Mouse (Mus musculus) layer of hippocampus, adult 2 months (tissue): ENCODE results near the gene Arl14. TPM values are rescaled to one million over a fixed set of nuclear protein-coding genes. Genes with fewer than 3 reads are reported as not detected.

Experiments
- DNase-seq, 2 experiments: peaks; one replicate each; pipeline ENCODE4 v3.0.0; 2022; ENCODE audit warnings: low spot score in 2 of 2
- H3K27ac ChIP-seq: fragments of 200-600 bp; 2 replicates; pipeline ENCODE4 v1.8.1; 2022
- H3K4me3 ChIP-seq: fragments of 200-600 bp; 2 replicates; pipeline ENCODE4 v1.8.1; 2022; ENCODE audit warnings: mild to moderate bottlenecking
- CTCF ChIP-seq: fragments of 200-600 bp; conservative IDR thresholded peaks from 2 replicates; pipeline ENCODE4 v1.8.1; 2022; ENCODE audit warnings: antibody characterized with exemption, mild to moderate bottlenecking, moderate library complexity
- total RNA-seq, 2 experiments: library from RNA; stranded (reverse); gene quantifications; 2 replicates each; pipeline ENCODE4 v1.2.3; 2021

Gene Arl14
- total RNA-seq, 2 experiments from 2014 or later = not detected

DNA sequence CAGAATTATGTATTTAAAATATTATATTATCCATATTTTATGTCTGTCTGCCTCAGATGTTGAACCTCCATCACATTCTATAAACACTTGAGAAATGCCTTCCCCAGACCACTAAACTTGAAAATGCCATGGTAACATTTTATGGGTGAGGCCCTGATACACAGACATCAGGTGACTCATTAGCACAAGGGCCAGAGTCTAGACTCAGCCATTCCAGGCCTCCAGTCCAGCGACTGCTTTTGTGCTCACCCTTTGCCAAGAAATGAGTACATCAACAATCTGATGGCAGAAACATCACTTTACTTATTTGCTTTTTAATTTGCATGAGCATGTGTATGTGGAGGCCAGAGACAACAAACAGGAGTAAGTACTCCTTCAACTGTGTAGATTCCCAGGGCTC lies 22.0 kb upstream of the Arl14 start:
- Histone ChIP-seq H3K27ac (no peak overlapping the region), H3K4me3 (no peak overlapping the region)
- TF ChIP-seq CTCF = no peak
- no peak for DNase-seq

- TF ChIP-seq CTCF = no peak
These were observed 21.0 kb upstream of the Arl14 start for GRCm38 (mm10) chr3:69201206-69201605.

DNA sequence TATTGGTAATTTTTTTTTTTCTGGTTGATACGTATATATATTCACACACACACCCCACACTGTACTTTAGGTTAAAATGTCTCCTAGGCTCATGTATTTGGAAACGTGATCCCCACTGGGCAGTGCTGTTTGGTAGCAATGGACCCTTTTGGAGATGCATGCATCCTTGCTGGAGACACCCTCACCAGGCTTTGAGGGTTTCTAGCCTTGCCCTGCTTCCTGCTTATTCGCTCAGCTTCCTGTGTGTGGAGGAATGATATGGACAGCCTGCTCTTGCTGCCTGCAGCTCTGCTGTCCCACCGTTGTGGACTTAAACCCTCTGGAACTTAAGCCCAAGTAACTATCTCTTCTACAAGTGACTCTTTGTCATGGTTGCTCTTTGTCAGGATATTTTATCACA lies 19.3 kb upstream of the Arl14 start:
- H3K27ac ChIP-seq = no peak overlapping the region
- DNase-seq = no peak
- TF ChIP-seq CTCF = no peak
- H3K4me3 ChIP-seq = no peak overlapping the region

More at GRCm38 (mm10) chr3:69201206-69201605, 21.0 kb upstream of the Arl14 start:
- no peak overlapping the region for H3K27ac ChIP-seq
- no peak for DNase-seq
- no peak overlapping the region for H3K4me3 ChIP-seq

DNA sequence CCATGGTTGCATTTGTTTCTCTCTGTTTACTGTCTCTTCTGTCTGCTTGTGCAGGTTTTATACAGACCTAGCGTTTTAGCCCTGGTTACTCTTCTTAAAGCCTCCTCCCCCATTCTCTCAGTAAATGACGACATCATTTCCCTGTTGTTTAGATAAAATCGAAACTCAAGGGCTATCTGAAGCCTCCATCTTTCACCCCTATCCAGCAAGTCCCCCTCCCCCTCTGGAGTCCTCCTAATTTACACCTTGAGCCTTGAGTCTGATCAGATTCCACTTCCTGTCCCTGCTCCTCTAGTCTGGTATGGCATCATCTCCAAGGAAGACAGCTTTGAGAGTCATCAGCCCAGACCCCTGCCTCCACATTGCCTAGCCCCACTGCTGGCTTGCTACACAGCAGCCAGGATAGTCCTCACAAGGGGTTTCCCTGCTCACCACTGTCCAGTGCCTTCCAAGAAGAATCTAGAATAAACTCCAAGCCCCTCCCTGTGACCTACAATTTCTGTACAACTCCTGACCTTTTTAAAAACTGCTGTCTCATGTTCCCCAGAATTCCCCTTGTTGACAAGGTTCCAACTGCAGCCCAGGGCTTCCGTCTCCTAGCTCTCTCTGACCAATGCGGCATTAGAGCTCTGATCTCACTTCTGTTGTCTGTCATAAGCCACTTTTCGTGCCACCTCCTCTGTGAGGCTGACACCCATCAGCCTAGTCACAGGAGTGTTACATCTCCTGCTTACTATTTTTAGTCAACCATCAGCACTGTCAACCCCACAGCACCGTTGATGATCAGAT lies 16.8 kb upstream of the Arl14 start:
- no peak for DNase-seq
- H3K27ac ChIP-seq = no peak overlapping the region
- TF ChIP-seq CTCF = no peak
- no peak overlapping the region for H3K4me3 ChIP-seq

DNA sequence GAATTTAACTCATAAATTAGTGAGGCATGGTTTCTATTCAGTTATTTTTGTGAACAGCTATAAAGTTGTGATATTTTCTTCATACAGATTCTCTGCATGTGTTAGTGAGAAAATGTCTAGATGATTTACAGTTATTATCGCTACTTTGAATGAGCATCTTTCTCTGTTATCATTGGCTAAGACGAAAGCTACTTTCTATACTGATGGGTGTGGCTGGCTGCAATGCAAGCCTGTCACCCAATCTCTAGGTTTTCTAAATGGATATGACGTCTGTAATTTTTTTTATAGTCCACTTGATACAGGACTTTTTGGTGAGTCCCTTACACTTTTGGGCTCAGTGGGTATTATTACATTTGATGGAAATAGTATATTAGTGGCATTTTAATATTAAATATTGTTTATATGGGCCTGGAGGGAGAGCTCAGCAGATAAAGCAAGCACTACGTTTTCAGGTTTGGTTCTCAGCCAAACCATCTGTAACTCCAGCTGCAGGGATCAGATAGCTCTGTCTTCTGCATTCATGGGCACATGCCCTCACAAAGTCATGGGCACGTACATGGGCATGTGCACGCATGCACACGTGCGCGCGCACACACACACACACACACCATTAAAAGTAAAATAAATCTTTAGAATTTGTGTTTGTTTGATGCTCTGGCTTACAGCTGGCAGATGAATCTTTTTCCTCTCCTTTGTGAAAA lies 15.9 kb upstream of the Arl14 start:
- no peak for TF ChIP-seq CTCF
- DNase-seq = no peak
- H3K4me3 ChIP-seq = no peak overlapping the region
- no peak overlapping the region for H3K27ac ChIP-seq

DNA sequence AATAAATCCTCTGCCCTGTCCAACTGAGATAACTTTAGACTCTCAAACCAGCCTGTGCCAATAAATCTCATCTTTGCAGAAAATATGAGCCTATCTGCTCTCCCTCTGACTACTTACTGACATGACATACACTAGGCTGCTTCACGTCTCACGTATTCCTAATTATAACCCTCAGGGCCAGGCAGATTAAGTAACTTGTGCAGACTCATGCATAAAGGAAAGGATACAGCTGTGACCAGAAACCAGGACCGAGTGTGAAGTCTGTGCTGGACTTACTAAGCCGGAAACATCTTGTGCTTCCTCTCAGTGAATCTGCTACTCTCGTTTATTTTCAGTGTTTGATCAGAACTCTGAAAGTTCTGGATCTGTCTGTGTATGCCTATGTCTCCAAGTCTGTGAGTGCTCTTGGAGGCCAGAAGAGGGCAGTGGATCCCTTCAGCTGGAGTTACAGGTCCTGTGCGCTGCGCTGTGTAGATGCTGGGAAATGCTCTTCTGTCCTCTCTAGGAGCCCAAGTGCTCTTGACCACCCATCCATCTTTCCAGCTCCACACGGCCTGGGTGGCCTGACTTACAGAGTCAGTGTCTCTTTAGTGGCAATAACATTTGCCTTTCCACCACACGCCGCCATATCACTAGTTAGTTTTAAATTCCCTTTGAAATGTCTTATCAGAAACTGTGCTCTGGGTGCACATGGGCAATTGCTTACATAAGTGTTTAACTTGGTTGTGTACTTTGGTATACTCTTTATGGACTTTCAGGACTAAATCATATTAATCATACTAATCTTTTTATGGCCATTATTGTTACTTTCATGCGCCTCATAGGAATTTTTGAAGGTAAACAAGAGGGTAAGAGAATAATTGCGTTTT lies 13.5 kb upstream of the Arl14 start:
- no peak overlapping the region for H3K4me3 ChIP-seq
- no peak overlapping the region for H3K27ac ChIP-seq
- no peak for DNase-seq
- TF ChIP-seq CTCF = peak; percentile 64

DNA sequence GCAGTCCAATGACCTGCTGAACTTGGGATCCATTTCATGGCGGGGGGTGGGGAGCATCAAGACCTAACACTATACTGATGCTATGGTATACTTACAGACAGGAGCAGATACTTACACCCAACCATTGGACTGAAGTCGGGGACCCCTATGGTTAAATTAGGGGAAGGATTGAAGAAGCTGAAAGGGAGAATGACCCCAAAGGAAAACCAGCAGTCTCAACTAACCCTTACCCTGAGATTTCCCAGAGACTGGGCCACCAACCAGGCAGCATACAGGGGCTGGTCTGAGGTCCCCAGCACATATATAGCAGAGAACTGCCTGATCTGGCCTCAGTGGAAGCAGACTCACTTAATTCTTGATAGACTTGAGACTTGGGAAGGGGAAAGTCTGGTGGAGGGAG lies 10.0 kb upstream of the Arl14 start:
- no peak for DNase-seq
- Histone ChIP-seq H3K27ac (no peak overlapping the region), H3K4me3 (no peak overlapping the region)
- no peak for TF ChIP-seq CTCF

DNA sequence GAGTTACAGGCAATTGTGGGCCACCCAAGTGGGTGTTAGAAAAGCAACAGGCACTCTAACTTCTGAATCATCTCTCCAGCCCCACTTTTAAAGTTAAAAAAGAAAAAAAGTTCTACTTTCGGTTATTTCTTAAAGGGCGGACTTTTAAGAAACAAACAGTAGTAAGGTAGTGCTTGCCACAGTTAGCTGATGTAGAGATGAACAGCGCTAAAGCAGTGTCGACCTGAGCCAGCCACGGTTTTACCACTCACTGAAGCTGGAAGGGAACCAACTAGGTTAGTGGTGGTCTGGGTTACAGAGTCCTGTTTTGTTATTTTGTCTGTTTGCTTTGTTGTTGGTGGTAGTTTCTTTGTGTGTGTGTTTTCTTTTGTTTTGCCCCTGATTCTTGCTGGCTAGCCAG lies 8.8 kb upstream of the Arl14 start:
- TF ChIP-seq CTCF = no peak
- Histone ChIP-seq H3K27ac (no peak overlapping the region), H3K4me3 (no peak overlapping the region)
- no peak for DNase-seq

GRCm38 (mm10) chr3:69214566-69214965 lies 7.7 kb upstream of the Arl14 start:
- no peak for TF ChIP-seq CTCF
- Histone ChIP-seq H3K27ac (no peak overlapping the region), H3K4me3 (no peak overlapping the region)
- DNase-seq = no peak

DNA sequence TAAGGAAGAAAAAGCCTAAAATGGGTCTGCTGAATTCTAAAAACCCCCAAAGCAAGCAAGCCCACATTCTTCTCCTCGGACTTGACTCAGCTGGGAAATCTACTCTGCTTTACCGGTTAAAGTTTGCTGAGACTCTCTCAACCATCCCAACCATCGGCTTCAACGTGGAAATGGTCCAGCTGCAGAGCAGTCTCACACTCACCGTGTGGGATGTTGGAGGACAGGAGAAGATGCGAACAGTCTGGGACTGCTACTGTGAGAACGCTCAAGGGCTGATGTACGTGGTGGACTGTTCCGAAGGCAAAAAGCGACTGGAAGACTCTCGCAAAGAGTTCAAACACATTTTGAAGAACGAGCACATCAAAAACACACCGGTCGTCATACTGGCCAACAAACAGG lies 282 bp downstream of the Arl14 start:
- Histone ChIP-seq H3K27ac (no peak overlapping the region), H3K4me3 (no peak overlapping the region)
- no peak for DNase-seq
- no peak for TF ChIP-seq CTCF

GRCm38 (mm10) chr3:69222987-69223386 lies 768 bp downstream of the Arl14 start:
- no peak for TF ChIP-seq CTCF
- H3K27ac ChIP-seq = no peak overlapping the region
- H3K4me3 ChIP-seq = no peak overlapping the region
- DNase-seq = no peak

- Histone ChIP-seq H3K27ac (no peak overlapping the region), H3K4me3 (no peak overlapping the region)
- DNase-seq = no peak
- TF ChIP-seq CTCF = no peak
These were observed 1.4 kb downstream of the Arl14 start for GRCm38 (mm10) chr3:69223666-69224065.

DNA sequence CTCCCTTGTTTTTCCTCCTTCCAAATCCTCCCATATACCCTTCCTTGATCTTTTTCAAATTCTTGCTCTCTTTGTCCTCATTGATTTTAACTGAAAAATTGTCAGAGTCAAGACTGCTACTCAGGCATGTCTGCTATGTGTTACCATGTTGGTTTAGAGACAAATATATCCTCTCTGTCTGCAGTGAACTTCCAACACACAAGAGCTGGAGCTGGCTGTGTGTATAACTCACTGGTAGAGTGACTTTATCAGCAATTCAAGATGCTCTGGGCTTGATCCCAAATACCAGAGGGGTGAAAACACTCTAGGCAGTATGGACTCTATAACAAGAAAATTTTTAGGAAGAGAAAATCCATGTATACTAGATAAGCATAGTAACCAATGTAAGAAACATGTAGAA lies 2.8 kb downstream of the Arl14 start:
- no peak for TF ChIP-seq CTCF
- no peak for DNase-seq
- Histone ChIP-seq H3K27ac (no peak overlapping the region), H3K4me3 (no peak overlapping the region)
